ENCODE assay signal across 21 mouse cellular contexts in the genomic region with DNA sequence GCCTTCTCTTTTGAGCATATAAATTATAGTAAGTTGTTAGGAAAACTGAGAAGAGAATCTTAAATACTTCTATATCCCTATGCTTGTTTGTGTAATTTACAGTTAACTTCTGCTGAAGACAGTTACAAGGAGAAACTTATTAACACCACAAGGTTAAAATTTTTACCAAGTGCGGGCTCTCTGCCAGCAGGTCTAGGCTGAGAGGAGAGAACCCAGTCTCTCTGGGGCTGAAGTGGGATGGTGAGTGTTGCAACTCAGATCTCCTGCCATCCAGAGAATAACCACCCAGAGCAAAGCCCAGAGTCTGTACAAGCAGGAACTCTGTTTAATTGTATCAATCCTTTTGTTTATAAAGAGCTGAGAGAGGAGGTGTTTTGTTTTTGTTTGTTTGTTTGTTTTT. TPM values are rescaled to one million over a fixed set of nuclear protein-coding genes. Genes with fewer than 3 reads are reported as not detected.
A peak's percentile ranks its signal among the peaks of the same experiment; 100 is the strongest.
DNase-seq lines count a peak whose midpoint lies in the region; ATAC-seq lines count a peak whose summit lies in the region.
"Had no signal": no experiment of that assay in that cellular context is flagged by ENCODE, and none has a peak within 500 bp of the region (broad histone marks: within the 10 kb centered on the region; RNA-seq: fewer than 3 reads in every experiment).

No protein-coding gene starts in this region.

- H3K27ac ChIP-seq in kidney, embryonic 14.5 days (ENCODE audit: low read depth, low read length) = no peak overlapping the region
- H3K27ac ChIP-seq: embryonic facial prominence, embryonic 15.5 days; forebrain, embryonic 10.5 days; heart, embryonic 10.5 days; heart, embryonic 15.5 days; hindbrain, embryonic 15.5 days had no signal

- DNase-seq in kidney, adult 18-20 months = peak; percentile 63
- DNase-seq in kidney, adult 9 months = peak; percentile 90
- peak; percentile 85 to 87 for DNase-seq in kidney, postnatal 25 days
- no peak for DNase-seq in heart, postnatal 36 days
- no peak for DNase-seq in thymus, postnatal 25 days
- no peak for DNase-seq in urinary bladder, postnatal 36 days (ENCODE audit: low spot score in 2 of 2)
- DNase-seq: adrenal gland, postnatal 36 days; cerebellum, adult 11 months; cerebellum, adult 8-10 months; cerebellum, postnatal 14 days; embryo, embryonic 11 days; gastrocnemius, postnatal 10 days; heart, adult 18-20 months had no signal

- no peak overlapping the region for H3K4me2 ChIP-seq in kidney, embryonic 14.5 days (replicated peaks; ENCODE audit: low read depth, low read length)
- H3K4me2 ChIP-seq: embryonic facial prominence, embryonic 15.5 days; heart, embryonic 15.5 days; hindbrain, embryonic 15.5 days had no signal

- H3K9me3 ChIP-seq in kidney, embryonic 14.5 days (ENCODE audit: control insufficient read depth, low read length) = no peaks in the 10 kb centered on the region
- H3K9me3 ChIP-seq: embryonic facial prominence, embryonic 15.5 days; forebrain, embryonic 10.5 days; heart, embryonic 10.5 days; heart, embryonic 15.5 days; hindbrain, embryonic 15.5 days had no signal

- intact Hi-C loops in heart, postnatal 36 days (cut with DNase I) = no loop called here

- no peaks in the 10 kb centered on the region for H3K4me1 ChIP-seq in kidney, embryonic 14.5 days (ENCODE audit: control insufficient read depth, insufficient read depth, low read length)
- H3K4me1 ChIP-seq: embryonic facial prominence, embryonic 15.5 days; forebrain, embryonic 10.5 days; heart, embryonic 10.5 days; heart, embryonic 15.5 days; hindbrain, embryonic 15.5 days had no signal

- WGBS in kidney, embryonic 14.5 days = 74% methylated on average over 1 of the region's 1 CpGs

- H3K27me3 ChIP-seq in kidney, embryonic 14.5 days (ENCODE audit: control insufficient read depth, insufficient read depth, low read length) = no peaks in the 10 kb centered on the region
- H3K27me3 ChIP-seq: embryonic facial prominence, embryonic 15.5 days; heart, embryonic 15.5 days; hindbrain, embryonic 15.5 days had no signal

- no peak overlapping the region for H3K9ac ChIP-seq in kidney, embryonic 14.5 days (ENCODE audit: low read depth, low read length)
- H3K9ac ChIP-seq: embryonic facial prominence, embryonic 15.5 days; heart, embryonic 15.5 days; hindbrain, embryonic 15.5 days had no signal

- no peak overlapping the region for H3K4me3 ChIP-seq in kidney, embryonic 14.5 days (ENCODE audit: low read length)
- H3K4me3 ChIP-seq: embryonic facial prominence, embryonic 15.5 days; erythroblast, embryonic 14.5 days; forebrain, embryonic 10.5 days; heart, embryonic 10.5 days; heart, embryonic 15.5 days; hindbrain, embryonic 15.5 days had no signal

- H3K36me3 ChIP-seq in kidney, embryonic 14.5 days (ENCODE audit: control insufficient read depth, insufficient read depth, low read length) = no peaks in the 10 kb centered on the region
- H3K36me3 ChIP-seq: embryonic facial prominence, embryonic 15.5 days; forebrain, embryonic 10.5 days; heart, embryonic 10.5 days; heart, embryonic 15.5 days; hindbrain, embryonic 15.5 days had no signal

- ATAC-seq in kidney, embryonic 14.5 days (ENCODE audit: low FRiP score, low TSS enrichment) = no peak
- ATAC-seq: forebrain, embryonic 14.5 days had no signal

RNA-seq across cellular contexts. Expression of gene Cep126, which starts 51.3 kb away (rescaled TPM):
- 5.0 and 6.2 TPM in 2 replicates for polyA plus RNA-seq in kidney, embryonic 14.5 days (2014; fragmentation: Nextera tagmentation; extraction: Ambion mirVana)
- 1 to 10 TPM; 3.3 to 4.1 TPM for total RNA-seq in heart, postnatal 36 days (2021)
- polyA plus RNA-seq: erythroblast, embryonic 14.5 days had no signal

Comparison
In these comparisons a context has a peak if more than half of its experiments do, and no peak if none do; other contexts are left out.
1. DNase-seq: peak in kidney, adult 18-20 months (single experiment), kidney, adult 9 months (single experiment) and kidney, postnatal 25 days (2 of 2); none in heart, postnatal 36 days (0 of 2), thymus, postnatal 25 days (single experiment) and urinary bladder, postnatal 36 days (0 of 2).